Mouse (Mus musculus) myocyte (in vitro differentiated cells): ENCODE measurements around the gene Gm3952.

Experiments used
- CEBPB ChIP-seq: IDR thresholded peaks from 2 replicates; pipeline ENCODE4 v1.6.1; 2011; ENCODE audit warnings: mild to moderate bottlenecking, moderate library complexity; ENCODE audit not compliant: poor library complexity, insufficient read depth, severe bottlenecking
- E2F4 ChIP-seq: IDR thresholded peaks from one replicate; pipeline ENCODE4 v1.6.1; 2011; ENCODE audit warnings: mild to moderate bottlenecking, control low read depth, moderate library complexity; ENCODE audit not compliant: insufficient read depth
- MAX ChIP-seq: IDR thresholded peaks from one replicate; pipeline ENCODE4 v1.6.1; 2011; ENCODE audit warnings: low read depth, mild to moderate bottlenecking, control low read depth
- MYOD1 ChIP-seq, 3 experiments: IDR thresholded peaks; one replicate each; pipeline ENCODE4 v1.6.1; 2011; ENCODE audit warnings: control low read depth in 2 of 3, low read depth in 2 of 3, mild to moderate bottlenecking in 2 of 3, moderate library complexity in 1 of 3; ENCODE audit not compliant: insufficient read length in 2 of 3, control insufficient read depth in 1 of 3
- MYOG ChIP-seq, 3 experiments: IDR thresholded peaks; one replicate each; pipeline ENCODE4 v1.6.1; 2011; ENCODE audit warnings: control low read depth in 2 of 3, low read depth in 2 of 3, mild to moderate bottlenecking in 2 of 3; ENCODE audit not compliant: insufficient read length in 2 of 3, control insufficient read depth in 1 of 3, insufficient read depth in 1 of 3
- POLR2A ChIP-seq: IDR thresholded peaks from one replicate; pipeline ENCODE4 v1.6.1; 2011; ENCODE audit warnings: low read depth, mild to moderate bottlenecking, control low read depth, moderate library complexity; ENCODE audit not compliant: insufficient read length
- POLR2AphosphoS2 ChIP-seq: IDR thresholded peaks from one replicate; pipeline ENCODE4 v1.6.1; 2011; ENCODE audit warnings: low read depth, control low read depth; ENCODE audit not compliant: insufficient read length
- REST ChIP-seq: IDR thresholded peaks from one replicate; pipeline ENCODE4 v1.6.1; 2011; ENCODE audit warnings: mild to moderate bottlenecking, control low read depth, moderate library complexity; ENCODE audit not compliant: insufficient read depth, insufficient read length
- SRF ChIP-seq: IDR thresholded peaks from one replicate; pipeline ENCODE4 v1.6.1; 2011; ENCODE audit warnings: low read depth; ENCODE audit not compliant: control insufficient read depth, insufficient read length
- TCF12 ChIP-seq: IDR thresholded peaks from one replicate; pipeline ENCODE4 v1.6.1; 2011; ENCODE audit warnings: mild to moderate bottlenecking, control low read depth; ENCODE audit not compliant: poor library complexity, insufficient read depth, severe bottlenecking
- TCF3 ChIP-seq: IDR thresholded peaks from one replicate; pipeline ENCODE4 v1.6.1; 2011; ENCODE audit warnings: low read depth, control low read depth; ENCODE audit not compliant: insufficient read length
- USF1 ChIP-seq: IDR thresholded peaks from one replicate; pipeline ENCODE4 v1.6.1; 2011; ENCODE audit warnings: low read depth, mild to moderate bottlenecking, control low read depth, moderate library complexity

GRCm38 (mm10) chr8:128697945-128698344 is 100.5 kb downstream of the Gm3952 start:
- TF ChIP-seq POLR2AphosphoS2 (no peak), POLR2A (no peak), USF1 (no peak), MAX (no peak), E2F4 (no peak), REST (no peak), TCF12 (no peak), MYOD1 (IDR thresholded peaks at IDR 0.05; ENCODE audit: control insufficient read depth in 1 of 3, insufficient read length in 2 of 3, low read depth in 2 of 3) (no peak), TCF3 (no peak), CEBPB (no peak), MYOG (IDR thresholded peaks at IDR 0.05; ENCODE audit: control insufficient read depth in 1 of 3, insufficient read depth in 1 of 3, insufficient read length in 2 of 3, low read depth in 2 of 3) (no peak), SRF (no peak)
